ENCODE assay signal across 13 mouse cellular contexts in genomic region chr9:46196699-46197169, GRCm38 (mm10). TPM values are rescaled to one million over a fixed set of nuclear protein-coding genes. Genes with fewer than 3 reads are reported as not detected.
A peak's percentile ranks its signal among the peaks of the same experiment; 100 is the strongest.
DNase-seq lines count a peak whose midpoint lies in the region; ATAC-seq and TF ChIP-seq lines count a peak whose summit lies in the region.
"Had no signal": no experiment of that assay in that cellular context is flagged by ENCODE, and none has a peak within 500 bp of the region (broad histone marks: within the 10 kb centered on the region; RNA-seq: fewer than 3 reads in every experiment).

No protein-coding gene starts in this region.

- no peaks in the 10 kb centered on the region for H3K9me3 ChIP-seq in neural tube, embryonic 15.5 days (replicated peaks)
- H3K9me3 ChIP-seq: hindbrain, embryonic 10.5 days; liver, embryonic 15.5 days had no signal

- peak overlapping the region; percentile 51 for H3K27ac ChIP-seq in kidney, adult 2 months (ENCODE audit: insufficient read depth, low read depth, low read length)
- 0 out of 2 replicates have a peak overlapping the region, but pooled peaks have one; percentile 17 for H3K27ac ChIP-seq in brown adipose tissue, adult 24 weeks (replicated peaks; ENCODE audit: low read depth, low read length)
- H3K27ac ChIP-seq in neural tube, embryonic 15.5 days (replicated peaks): no peak overlapping the region
- H3K27ac ChIP-seq: hindbrain, embryonic 10.5 days; liver, embryonic 15.5 days had no signal

- no peak overlapping the region for H3K4me2 ChIP-seq in neural tube, embryonic 15.5 days
- H3K4me2 ChIP-seq: liver, embryonic 15.5 days had no signal

- no peaks in the 10 kb centered on the region for H3K27me3 ChIP-seq in kidney, adult 2 months (replicated peaks; ENCODE audit: control insufficient read depth, insufficient read depth, low read length)
- H3K27me3 ChIP-seq in neural tube, embryonic 15.5 days (replicated peaks): no peaks in the 10 kb centered on the region
- H3K27me3 ChIP-seq: liver, embryonic 15.5 days had no signal

- no peak overlapping the region for H3K4me3 ChIP-seq in kidney, adult 2 months (ENCODE audit: insufficient read depth, low read depth, low read length)
- H3K4me3 ChIP-seq in brown adipose tissue, adult 24 weeks (ENCODE audit: insufficient read depth, low read depth, low read length): no peak overlapping the region
- no peak overlapping the region for H3K4me3 ChIP-seq in neural tube, embryonic 15.5 days (replicated peaks)
- H3K4me3 ChIP-seq: hindbrain, embryonic 10.5 days; liver, embryonic 15.5 days had no signal

- ATAC-seq in neural tube, embryonic 15.5 days (ENCODE audit: low FRiP score): no peak

- TF ChIP-seq CTCF in kidney, adult 2 months (conservative IDR thresholded peaks at IDR 0.05; ENCODE audit: insufficient read depth, insufficient read length, low read depth, low read length): no peak

- no peak for TF ChIP-seq POLR2A in kidney, adult 2 months (IDR thresholded peaks at IDR 0.05; ENCODE audit: low read depth, low read length)

- peaks cover 4% of the 10 kb centered on the region for H3K36me3 ChIP-seq in kidney, adult 2 months (ENCODE audit: control insufficient read depth, insufficient read depth, low read length)
- H3K36me3 ChIP-seq in neural tube, embryonic 15.5 days: peaks cover 53% of the 10 kb centered on the region

- no peaks in the 10 kb centered on the region for H3K4me1 ChIP-seq in kidney, adult 2 months (ENCODE audit: control insufficient read depth, insufficient read depth, low read length)
- 0 out of 2 replicates have a peak, but pooled peaks cover 3% of the 10 kb centered on the region for H3K4me1 ChIP-seq in brown adipose tissue, adult 24 weeks (ENCODE audit: control insufficient read depth, insufficient read depth, insufficient read length, low read length)
- no peaks in the 10 kb centered on the region for H3K4me1 ChIP-seq in neural tube, embryonic 15.5 days
- H3K4me1 ChIP-seq: hindbrain, embryonic 10.5 days had no signal

- no peak overlapping the region for H3K9ac ChIP-seq in neural tube, embryonic 15.5 days (replicated peaks)
- H3K9ac ChIP-seq: liver, embryonic 15.5 days had no signal

- WGBS in kidney, adult 2 months: 55% methylated on average over 12 of the region's 12 CpGs
- WGBS in neural tube, embryonic 15.5 days: 87% methylated on average over 12 of the region's 12 CpGs

- DNase-seq in kidney, adult 2 months: peak; percentile 57
- DNase-seq in kidney, postnatal 4 days: no peak
- DNase-seq in heart, postnatal 10 days: peak; percentile 72 to 81
- peak; percentile 49 for DNase-seq in lung, postnatal 14 days
- DNase-seq in T-cell, adult 2 months (ENCODE audit: low spot score): no peak
- DNase-seq in B cell, adult 2 months: no peak
- DNase-seq: cerebellum, postnatal 10 days; right cerebral cortex, postnatal 4 days had no signal

- intact Hi-C loops in heart, postnatal 10 days (cut with DNase I): no loop called here

RNA-seq across cellular contexts. Expression of gene Apoa1, which starts 31.6 kb away (rescaled TPM):
- polyA plus RNA-seq in kidney, adult 2 months (2012; rRNA removed): 1.0 and 1.2 TPM in 2 replicates
- 6.7 TPM in 1 of 2 replicates, not detected in the other for polyA plus RNA-seq in brown adipose tissue, adult 24 weeks (2012; ENCODE audit: insufficient read depth, insufficient read length, missing spikeins)
- total RNA-seq in heart, postnatal 10 days (2021): under 1 TPM; 0.26 to 0.50 TPM
- 7.3 and 19.9 TPM in 2 replicates for polyA plus RNA-seq in neural tube, embryonic 15.5 days (2015; fragmentation: Nextera tagmentation; extraction: Ambion mirVana)

RNA-seq across cellular contexts. Expression of gene Apoc3, which starts 38.7 kb away (rescaled TPM):
- polyA plus RNA-seq in kidney, adult 2 months (2012; rRNA removed): 39.2 and 43.8 TPM in 2 replicates
- polyA plus RNA-seq in brown adipose tissue, adult 24 weeks (2012; ENCODE audit: insufficient read depth, insufficient read length, missing spikeins): 7.4 and 8.2 TPM in 2 replicates
- not detected for total RNA-seq in heart, postnatal 10 days (2021)
- polyA plus RNA-seq in neural tube, embryonic 15.5 days (2015; fragmentation: Nextera tagmentation; extraction: Ambion mirVana): 0.77 TPM in 1 of 2 replicates, not detected in the other
- total RNA-seq: layer of hippocampus, postnatal 14 days had no signal
- polyA plus RNA-seq: hindbrain, embryonic 10.5 days had no signal

RNA-seq across cellular contexts. Expression of gene Apoa4, which starts 43.8 kb away (rescaled TPM):
- 5.7 and 6.9 TPM in 2 replicates for polyA plus RNA-seq in kidney, adult 2 months (2012; rRNA removed)
- 1.7 TPM in 1 of 2 replicates, not detected in the other for polyA plus RNA-seq in brown adipose tissue, adult 24 weeks (2012; ENCODE audit: insufficient read depth, insufficient read length, missing spikeins)
- not detected for total RNA-seq in heart, postnatal 10 days (2021)
- polyA plus RNA-seq in neural tube, embryonic 15.5 days (2015; fragmentation: Nextera tagmentation; extraction: Ambion mirVana): 1.3 TPM in 1 of 2 replicates, not detected in the other
- total RNA-seq: layer of hippocampus, postnatal 14 days had no signal
- polyA plus RNA-seq: hindbrain, embryonic 10.5 days had no signal

Comparison
In these comparisons a context has a peak if more than half of its experiments do, and no peak if none do; other contexts are left out.
1. DNase-seq: peak in kidney, adult 2 months (single experiment), heart, postnatal 10 days (2 of 2) and lung, postnatal 14 days (single experiment); none in kidney, postnatal 4 days (0 of 2), T-cell, adult 2 months (single experiment) and B cell, adult 2 months (0 of 2).